Mouse (Mus musculus) liver, embryonic 14.5 days (tissue): ENCODE measurements around the gene Pdia4.

ENCODE experiments used
- CTCF ChIP-seq: IDR thresholded peaks from 2 replicates; pipeline ENCODE4 v1.5.1; 2016; ENCODE audit warnings: antibody characterized with exemption, low read depth, control low read depth
- EP300 ChIP-seq: IDR thresholded peaks from 2 replicates; pipeline ENCODE4 v1.6.1; 2016; ENCODE audit warnings: antibody characterized with exemption, low read depth

DNA sequence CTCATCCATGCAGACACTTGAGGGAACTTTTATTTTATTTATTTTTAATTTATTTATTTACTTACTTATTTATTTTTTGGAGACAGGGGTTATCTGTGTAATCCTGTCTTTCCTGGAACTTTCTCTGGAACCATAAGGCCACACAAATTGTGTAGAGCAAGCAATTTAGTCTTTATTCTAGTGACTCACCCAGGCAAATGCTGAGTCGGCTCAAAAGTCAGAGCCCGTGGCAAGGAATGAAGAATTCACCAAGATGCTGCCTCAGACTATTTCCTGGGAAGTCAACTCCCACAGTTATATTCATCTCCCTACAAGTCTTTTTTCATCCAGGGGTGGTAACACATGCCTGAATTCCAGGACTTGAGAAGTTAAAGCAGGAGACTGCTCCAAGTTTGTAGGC lies 7.7 kb downstream of the Pdia4 start:
- TF ChIP-seq EP300 (no peak), CTCF (no peak)
